Mouse (Mus musculus) layer of hippocampus, postnatal 25 days (tissue): ENCODE measurements at regions not wholly inside any gene's neighbourhood (a gene's known extent, or its start where the extent isn't known, plus 50 kb on each side); places are given as distances from the start of the nearest gene placed in this dataset.
A peak's percentile ranks its signal among the peaks of the same experiment; 100 is the strongest.

ENCODE experiments used
- DNase-seq, 2 experiments: peaks; one replicate each; pipeline ENCODE4 v3.0.0; 2022; ENCODE audit warnings: mixed read lengths in 2 of 2, low spot score in 1 of 2; ENCODE audit errors: extremely low spot score in 1 of 2

- DNase-seq, result no peak
Observed at GRCm38 (mm10) chr8:97052436-97052835, 1164.1 kb upstream of the Got2 start.

- DNase-seq, result no peak
Observed at GRCm38 (mm10) chr8:97039778-97040177, 1151.4 kb upstream of the Got2 start.

- no peak for DNase-seq
Observed at GRCm38 (mm10) chr8:97038854-97039253, 1150.5 kb upstream of the Got2 start.

- no peak for DNase-seq
Observed at GRCm38 (mm10) chr8:97032188-97032587, 1143.8 kb upstream of the Got2 start.

- DNase-seq, result no peak
Observed at GRCm38 (mm10) chr8:97015571-97015970, 1127.2 kb upstream of the Got2 start.

GRCm38 (mm10) chr8:97004131-97004530, 1115.8 kb upstream of the Got2 start:
- peak in 1 of 2 experiments; percentile 12 for DNase-seq

GRCm38 (mm10) chr8:96983103-96983502, 1094.8 kb upstream of the Got2 start:
- DNase-seq, result no peak
